Mouse (Mus musculus) embryonic facial prominence, embryonic 14.5 days (tissue): ENCODE measurements around the gene Scfd1. TPM values are rescaled to one million over a fixed set of nuclear protein-coding genes. Genes with fewer than 3 reads are reported as not detected.

Source experiments
- ATAC-seq: fragments of 200-750 bp; cut with Nextera tagmentation; 2 replicates; pipeline ENCODE4 v1.8.0; 2017; ENCODE audit warnings: low read depth, moderate number of reproducible peaks, moderate TSS enrichment
- DNase-seq: peaks from one replicate; pipeline ENCODE4 v3.0.0-alpha.2; 2015; ENCODE audit warnings: low spot score
- H3K27ac ChIP-seq: fragments of 300-500 bp; sonication (generic); replicated peaks from 2 replicates; pipeline ENCODE4 v1.5.1; 2014; ENCODE audit warnings: low read depth, mild to moderate bottlenecking, low read length, moderate library complexity
- H3K27me3 ChIP-seq: fragments of 300-500 bp; sonication (generic); replicated peaks from 2 replicates; pipeline ENCODE4 v1.6.1; 2014; ENCODE audit warnings: low read length; ENCODE audit not compliant: control insufficient read depth, insufficient read depth
- H3K36me3 ChIP-seq: fragments of 300-500 bp; sonication (generic); 2 replicates; pipeline ENCODE4 v1.6.1; 2014; ENCODE audit warnings: low read length, mixed read lengths; ENCODE audit not compliant: control insufficient read depth, insufficient read depth
- H3K4me1 ChIP-seq: fragments of 300-500 bp; sonication (generic); 2 replicates; pipeline ENCODE4 v1.6.1; 2014; ENCODE audit warnings: antibody characterized with exemption, low read length; ENCODE audit not compliant: control insufficient read depth, insufficient read depth
- H3K4me2 ChIP-seq: fragments of 300-500 bp; sonication (generic); 2 replicates; pipeline ENCODE4 v1.6.1; 2014; ENCODE audit warnings: low read depth, mild to moderate bottlenecking, low read length, moderate library complexity, mixed read lengths
- H3K4me3 ChIP-seq: fragments of 300-500 bp; sonication (generic); 2 replicates; pipeline ENCODE4 v1.5.1; 2014; ENCODE audit warnings: low read depth, mild to moderate bottlenecking, low read length
- H3K9ac ChIP-seq: fragments of 300-500 bp; sonication (generic); 2 replicates; pipeline ENCODE4 v1.6.1; 2014; ENCODE audit warnings: low read depth, mild to moderate bottlenecking, low read length, moderate library complexity, mixed read lengths
- H3K9me3 ChIP-seq: fragments of 300-500 bp; sonication (generic); 2 replicates; pipeline ENCODE4 v1.6.1; 2016; ENCODE audit warnings: low read length; ENCODE audit not compliant: control insufficient read depth
- WGBS: fragments of 180-500 bp; shearing (Covaris S2); extraction: QIAGEN DNeasy Blood & Tissue Kit; methylation state at CpG from one replicate; pipeline ENCODE4 v1.1.7; 2014; 5-methylcytosine and 5-hydroxymethylcytosine counted together
- polyA plus RNA-seq: library from polyadenylated mRNA; unstranded; fragments of >200 nt; fragmentation: Nextera tagmentation; extraction: Ambion mirVana; gene quantifications from 2 replicates; pipeline ENCODE4 v1.2.1, GENCODE M21; 2014

Scfd1 gene
- polyA plus RNA-seq, 1 experiment from 2014 or later = 88.1 TPM

GRCm38 (mm10) chr12:51470881-51471280 lies 93.6 kb downstream of the Scfd1 start:
- WGBS = 76% methylated on average over 4 of the region's 4 CpGs
- no peak for ATAC-seq
- Histone ChIP-seq H3K27ac (no peak overlapping the region), H3K27me3 (no peaks in the 10 kb centered on the region), H3K4me3 (no peak overlapping the region), H3K9ac (no peak overlapping the region), H3K4me1 (no peaks in the 10 kb centered on the region), H3K36me3 (no peaks in the 10 kb centered on the region), H3K4me2 (no peak overlapping the region), H3K9me3 (no peaks in the 10 kb centered on the region)
- DNase-seq = no peak

- H3K27ac ChIP-seq = no peak overlapping the region
- H3K4me3 ChIP-seq = no peak overlapping the region
- H3K27me3 ChIP-seq = no peaks in the 10 kb centered on the region
- no peaks in the 10 kb centered on the region for H3K36me3 ChIP-seq
- DNase-seq = no peak
- H3K9ac ChIP-seq = no peak overlapping the region
- no peaks in the 10 kb centered on the region for H3K4me1 ChIP-seq
- no peak for ATAC-seq
- H3K9me3 ChIP-seq = no peaks in the 10 kb centered on the region
- WGBS = 87% methylated on average over 2 of the region's 2 CpGs
- no peak overlapping the region for H3K4me2 ChIP-seq
Observed at GRCm38 (mm10) chr12:51481246-51481645, 103.9 kb downstream of the Scfd1 start.

GRCm38 (mm10) chr12:51492040-51492439 lies 114.7 kb downstream of the Scfd1 start:
- Histone ChIP-seq H3K27ac (no peak overlapping the region), H3K27me3 (no peaks in the 10 kb centered on the region), H3K4me2 (no peak overlapping the region), H3K9me3 (no peaks in the 10 kb centered on the region), H3K4me1 (no peaks in the 10 kb centered on the region), H3K36me3 (no peaks in the 10 kb centered on the region), H3K9ac (no peak overlapping the region), H3K4me3 (no peak overlapping the region)
- DNase-seq (no peak), ATAC-seq (no peak)
- WGBS = 75% methylated on average over 7 of the region's 7 CpGs

- no peak overlapping the region for H3K4me3 ChIP-seq
- ATAC-seq (no peak), DNase-seq (no peak)
- H3K4me1 ChIP-seq = no peaks in the 10 kb centered on the region
- no peaks in the 10 kb centered on the region for H3K36me3 ChIP-seq
- H3K27me3 ChIP-seq = no peaks in the 10 kb centered on the region
- H3K27ac ChIP-seq = no peak overlapping the region
- no peaks in the 10 kb centered on the region for H3K9me3 ChIP-seq
- no peak overlapping the region for H3K9ac ChIP-seq
- WGBS = 87% methylated on average over 11 of the region's 11 CpGs
- no peak overlapping the region for H3K4me2 ChIP-seq
Observed at GRCm38 (mm10) chr12:51493476-51493875, 116.2 kb downstream of the Scfd1 start.

DNA sequence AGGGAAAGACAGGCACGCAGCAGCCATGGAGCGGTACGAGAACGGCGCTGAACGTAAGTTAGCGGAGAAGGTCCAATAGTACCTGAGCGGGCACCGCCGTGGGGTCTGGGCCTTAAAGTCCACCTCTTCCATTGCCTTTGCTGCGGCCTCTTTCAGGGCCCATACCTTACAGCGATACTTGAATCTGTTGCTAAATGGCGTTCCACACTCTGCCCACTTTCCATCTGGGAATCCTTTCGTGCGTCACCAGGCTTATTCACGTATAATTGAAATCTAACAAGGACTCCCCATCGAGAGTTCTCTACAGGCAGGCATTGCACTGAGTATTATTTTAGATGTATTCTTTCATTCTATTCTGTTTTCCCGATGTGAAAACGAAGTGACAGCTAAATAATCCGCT lies 117.3 kb downstream of the Scfd1 start:
- Histone ChIP-seq H3K9me3 (no peaks in the 10 kb centered on the region), H3K4me3 (no peak overlapping the region), H3K36me3 (no peaks in the 10 kb centered on the region), H3K4me1 (no peaks in the 10 kb centered on the region), H3K4me2 (no peak overlapping the region), H3K9ac (no peak overlapping the region), H3K27me3 (no peaks in the 10 kb centered on the region), H3K27ac (no peak overlapping the region)
- 86% methylated on average over 20 of the region's 20 CpGs for WGBS
- no peak for ATAC-seq
- no peak for DNase-seq

Other genes with a start within 250 kb of the Scfd1 start
- gene G2e3, start 29.4 kb upstream of the Scfd1 start, polyA plus RNA-seq = 23.9 and 27.2 TPM in 2 replicates
- 12.8 and 15.8 TPM in 2 replicates for gene Coch, start 215.8 kb downstream of the Scfd1 start, polyA plus RNA-seq